Mouse (Mus musculus) hindlimb bud, embryonic 11.5 days (tissue): ENCODE results near the gene Colq.
"Not testable (repeated sequence)": the region's sequence is repeated elsewhere in the genome, so short reads cannot be mapped to it uniquely, and the experiment has no call there.

Experiments
- DNase-seq: peaks from one replicate; pipeline ENCODE4 v3.0.0-alpha.2; 2012; ENCODE audit warnings: low read depth, low spot score; ENCODE audit errors: extremely low spot score

Gene Colq

DNA sequence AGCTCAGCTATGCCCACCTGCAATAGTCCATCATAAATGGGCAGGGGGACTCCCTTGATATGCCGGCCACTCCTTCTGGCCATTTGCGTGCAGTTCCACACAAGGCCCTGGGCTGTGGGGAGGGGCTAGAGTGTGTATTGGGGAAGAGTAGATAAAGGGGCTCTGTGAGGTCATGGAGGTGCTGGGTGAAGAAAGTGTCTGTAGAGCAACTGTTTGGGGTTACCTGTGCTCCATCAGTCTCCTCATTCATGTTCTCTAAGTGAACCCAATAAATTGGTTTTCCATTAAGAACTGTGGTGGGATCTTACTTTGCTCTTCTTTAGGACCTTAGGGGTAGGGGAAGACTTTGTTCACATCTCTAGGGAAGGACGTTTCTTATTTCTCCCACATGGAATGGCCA lies at the start of gene Colq:
TSS of gene Colq (minus strand) at position 101 of the 400 bp plus-strand sequence.
- no peak for DNase-seq

DNA sequence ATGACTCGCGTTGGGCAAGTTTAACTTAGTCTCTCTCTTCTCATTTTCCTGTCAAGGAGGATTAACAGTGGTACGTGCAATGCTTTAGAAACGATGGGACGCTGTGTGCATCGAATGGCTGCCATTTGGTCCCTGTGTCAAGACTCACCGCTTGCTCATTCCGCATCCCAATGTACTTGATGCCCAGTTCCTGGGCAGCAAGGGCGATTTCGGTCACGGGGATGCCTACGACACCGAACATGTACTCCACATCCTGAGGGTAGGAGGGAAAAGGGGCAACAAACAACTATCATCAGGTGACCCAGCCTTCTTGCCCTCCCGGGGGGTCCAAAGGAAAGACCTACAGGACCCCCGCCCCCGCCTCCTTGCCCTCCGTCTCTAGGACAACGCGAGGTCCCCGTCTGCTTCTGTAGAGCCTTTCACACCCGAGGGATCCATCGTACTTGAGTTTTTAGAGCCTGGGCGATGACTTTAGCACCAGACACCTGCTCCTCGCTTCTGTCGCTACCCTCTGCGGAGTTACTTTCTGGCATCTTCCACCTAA lies 49.3 kb upstream of the Colq start, which contains the start of gene Gm49387:
TSS of gene Gm49387 (minus strand) at position 533 of the 544 bp plus-strand sequence.
- DNase-seq = no peak

DNA sequence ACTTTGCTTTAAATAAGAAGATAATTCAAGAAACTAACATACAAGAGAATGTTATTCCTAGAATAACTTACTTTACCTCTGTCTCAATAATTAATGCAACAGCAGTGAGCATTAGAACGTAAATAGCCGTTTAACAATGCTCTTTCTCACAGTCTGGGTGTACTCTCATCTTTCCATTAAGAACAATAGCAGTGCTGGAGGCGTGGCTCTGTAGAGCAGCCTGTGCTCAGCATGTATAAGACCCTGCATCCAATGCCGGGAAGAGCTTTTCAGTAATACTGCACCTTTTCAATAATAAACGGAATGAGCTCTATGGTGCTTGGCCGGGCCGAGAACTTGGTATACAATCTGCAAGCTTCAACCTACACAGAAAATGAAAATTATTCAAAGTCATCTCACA lies 39.5 kb upstream of the Colq start:
- no peak for DNase-seq

DNA sequence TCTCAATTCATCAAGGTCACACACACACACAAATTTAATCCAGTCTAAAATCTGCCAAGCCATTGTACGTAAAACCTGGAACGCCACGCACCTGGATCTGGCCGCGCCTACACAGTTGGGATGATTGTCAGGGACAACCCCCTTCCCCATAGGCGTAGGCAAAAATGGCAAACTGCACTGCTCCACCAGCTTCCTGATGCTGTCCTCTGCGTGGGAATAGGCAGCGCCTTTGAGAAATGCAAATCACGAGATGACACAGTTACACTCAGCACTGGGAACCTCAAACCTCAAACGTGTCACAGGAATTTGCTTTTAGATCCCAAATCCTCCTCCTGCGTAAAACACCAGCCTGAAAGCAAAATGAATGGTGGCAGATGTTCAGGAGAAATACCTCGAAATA lies 31.6 kb upstream of the Colq start:
- no peak for DNase-seq

DNA sequence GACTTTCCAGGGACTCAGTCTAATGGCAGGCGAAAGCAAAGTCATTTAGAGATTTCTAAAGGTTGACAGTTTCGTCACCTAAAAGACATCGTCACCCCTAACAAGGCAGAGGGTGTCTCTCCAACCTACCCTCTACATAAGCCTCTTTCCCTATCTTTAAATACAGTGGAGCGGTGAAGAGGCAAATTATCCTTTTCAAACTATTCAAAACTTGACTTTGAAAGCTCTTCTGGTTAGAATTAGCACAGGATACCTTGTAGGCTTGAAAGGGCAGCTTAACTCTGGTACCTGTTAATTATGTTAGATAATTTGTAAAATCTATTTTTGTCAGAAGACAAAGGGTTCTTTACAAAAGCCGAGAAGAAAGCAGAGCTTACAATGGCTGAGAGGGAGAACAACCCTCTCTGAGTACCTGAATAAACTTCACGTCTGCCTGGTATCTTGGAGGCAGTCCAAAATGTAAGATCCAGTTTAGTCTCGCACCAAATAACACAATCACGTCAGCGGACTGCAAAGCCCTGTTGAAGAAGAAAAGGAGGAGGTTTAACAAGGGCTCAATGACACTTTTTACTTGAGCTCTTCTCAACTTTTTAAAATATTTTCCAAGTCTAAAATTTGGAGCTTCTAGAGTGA lies 29.6 kb upstream of the Colq start:
- DNase-seq = no peak

DNA sequence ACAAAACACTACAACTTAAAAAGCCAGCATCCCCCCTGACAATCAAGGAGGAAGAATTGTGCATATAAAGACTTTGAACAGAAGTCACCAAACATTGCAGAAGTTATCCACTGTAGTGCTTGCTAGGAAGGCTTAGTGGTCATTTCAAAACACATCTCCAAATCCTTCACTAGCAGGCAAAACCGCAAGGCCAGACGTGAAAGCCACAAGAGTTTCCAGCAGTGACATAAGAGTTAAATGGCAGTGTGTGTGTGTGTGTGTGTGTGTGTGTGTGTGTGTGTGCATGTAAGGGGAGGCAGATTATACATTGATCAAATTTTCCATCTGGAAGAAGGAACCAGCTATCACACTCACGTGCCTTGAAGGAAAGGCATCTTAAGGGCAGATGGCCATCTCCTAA lies 26.9 kb upstream of the Colq start:
- DNase-seq = no peak

DNA sequence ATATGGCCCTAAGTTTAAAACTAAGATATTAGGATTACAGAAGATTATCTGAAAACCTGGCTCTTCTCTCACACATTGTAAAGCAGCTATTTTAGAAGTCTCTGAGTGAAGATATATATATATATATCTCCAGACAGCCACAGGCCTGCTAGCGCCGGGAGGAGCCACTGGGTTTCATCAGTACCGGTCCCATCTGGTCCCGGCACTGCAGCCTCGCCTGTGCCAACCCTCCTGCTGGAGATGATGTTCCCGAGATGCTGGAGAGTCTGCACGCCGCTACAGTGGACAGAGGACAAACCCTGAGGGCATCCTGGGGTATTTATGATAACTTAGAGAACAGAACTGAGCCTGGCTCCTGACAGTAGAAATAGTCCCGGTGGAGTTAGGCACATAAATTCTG lies 26.1 kb upstream of the Colq start:
- DNase-seq = no peak

DNA sequence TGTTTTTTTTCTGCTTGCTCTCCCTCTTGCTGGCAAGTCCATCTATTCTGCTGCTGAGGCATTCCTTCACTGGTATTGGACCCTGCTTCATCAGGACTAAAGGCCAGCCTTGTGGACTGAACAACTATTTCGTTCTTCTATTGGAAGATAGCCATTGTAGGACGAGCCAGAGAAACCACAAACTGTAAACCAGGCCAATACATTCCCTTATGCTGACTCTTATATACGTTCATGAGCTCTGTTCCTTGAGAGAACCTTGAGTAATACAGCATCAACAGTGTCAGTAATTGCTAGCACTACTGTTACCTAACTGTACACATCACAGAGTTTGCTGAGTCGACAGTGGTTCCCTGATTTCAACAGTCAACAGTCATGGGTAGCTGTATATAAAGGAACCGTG lies 22.5 kb upstream of the Colq start:
- DNase-seq = no peak

DNA sequence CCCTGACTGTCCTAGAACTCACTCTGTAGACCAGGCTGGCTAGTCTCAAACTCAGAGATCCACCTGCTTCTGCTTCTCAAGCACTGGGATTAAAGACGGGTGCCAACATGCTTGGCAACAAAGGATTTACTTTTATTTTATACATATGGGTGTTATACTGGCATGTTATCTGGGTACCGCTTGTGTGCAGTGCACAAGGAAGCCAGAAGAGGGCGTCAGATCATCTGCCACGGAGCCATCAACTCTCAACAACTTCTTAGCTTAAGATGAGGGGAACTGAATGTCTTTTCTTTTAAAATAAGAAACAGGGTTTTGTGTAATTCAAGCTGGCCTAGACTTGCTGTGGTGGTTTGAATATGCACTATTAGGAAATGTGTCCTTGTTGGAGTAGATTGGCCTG lies 20.8 kb upstream of the Colq start:
- DNase-seq = no peak

DNA sequence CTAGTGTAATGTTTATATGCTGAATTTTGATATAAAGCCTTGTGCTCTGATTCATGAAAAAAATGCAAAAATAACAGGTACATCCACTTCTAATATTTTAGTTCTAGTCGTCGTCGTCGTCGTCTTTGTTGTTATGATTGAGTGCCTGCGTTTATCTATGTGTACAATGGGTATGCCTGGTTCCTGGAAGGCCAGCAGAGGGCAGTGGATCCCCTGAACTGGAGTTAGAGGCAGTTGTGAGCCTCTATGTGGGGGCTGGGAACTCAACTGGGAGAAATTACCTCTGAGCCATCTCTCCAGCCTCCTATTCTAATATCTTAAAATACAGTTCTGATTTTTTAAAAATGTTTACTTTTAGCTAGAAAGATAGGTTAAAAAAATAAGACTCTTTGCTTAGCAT lies 14.4 kb upstream of the Colq start:
- no peak for DNase-seq

DNA sequence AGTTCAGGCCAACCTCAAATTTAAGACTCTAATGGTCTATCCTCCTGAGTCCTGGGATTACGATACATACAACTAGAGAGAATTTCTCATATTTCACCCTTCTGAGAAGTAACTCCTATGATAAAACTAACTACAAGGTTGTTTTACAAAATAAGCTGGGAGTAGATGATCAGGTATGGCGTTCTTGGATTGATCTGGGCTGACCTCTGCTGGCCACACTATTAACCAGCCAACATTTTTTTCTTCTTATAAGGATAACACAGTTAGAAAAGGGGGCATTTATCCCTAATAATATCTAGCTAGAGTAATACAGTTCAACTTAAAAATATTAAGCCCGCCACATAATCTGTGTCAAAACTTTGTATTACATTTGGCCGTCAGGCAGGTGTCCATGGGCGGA lies 13.8 kb upstream of the Colq start:
- DNase-seq = no peak

DNA sequence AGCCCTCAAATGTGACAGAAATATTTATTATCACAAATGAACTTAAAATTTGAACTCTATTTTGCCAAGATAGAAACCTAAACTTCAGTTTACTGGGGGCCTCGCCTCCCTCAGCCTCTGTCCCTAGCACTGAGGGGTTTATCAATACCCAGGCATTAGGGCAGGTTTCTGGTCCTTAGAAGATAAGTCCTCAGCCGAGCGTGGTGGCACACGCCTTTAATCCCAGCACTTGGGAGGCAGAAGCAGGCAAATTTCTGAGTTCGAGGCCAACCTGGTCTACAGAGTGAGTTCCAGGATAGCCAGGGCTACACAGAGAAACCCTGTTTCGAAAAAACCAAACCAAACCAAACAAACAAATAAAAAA lies 11.5 kb upstream of the Colq start:
- not testable (repeated sequence) for DNase-seq

DNA sequence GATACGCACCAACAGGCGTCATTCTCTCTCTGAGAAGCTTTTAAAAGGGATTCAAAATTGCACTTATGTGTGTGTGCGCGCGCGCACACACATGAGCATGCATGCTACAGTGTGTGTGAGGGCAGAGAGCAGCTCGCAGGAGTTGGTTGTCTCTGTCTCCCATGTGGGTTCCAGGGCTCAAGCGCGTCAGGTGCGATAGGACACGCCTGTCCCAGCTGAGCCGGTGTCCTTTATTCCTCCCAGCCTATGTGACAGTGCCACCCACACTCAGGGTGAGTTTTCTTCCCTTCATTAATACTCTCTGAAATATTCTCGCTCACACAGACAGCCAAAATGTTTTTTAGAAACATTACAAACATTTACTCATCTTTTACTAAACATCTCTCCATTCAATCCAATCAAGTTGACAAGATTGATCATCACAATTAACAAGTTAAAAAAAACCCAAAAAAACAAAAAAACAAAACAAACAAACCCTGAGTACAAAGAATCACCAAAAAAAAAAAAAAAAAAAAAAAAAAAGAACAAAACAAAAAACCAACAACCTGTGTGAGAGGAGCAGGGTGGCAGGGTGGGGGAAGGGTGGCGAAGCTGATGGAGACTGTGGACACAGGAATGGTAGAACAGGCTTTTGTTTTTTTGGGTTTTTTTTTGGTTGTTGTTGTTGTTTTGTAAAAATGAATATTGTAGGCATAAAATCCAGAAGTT lies 10.9 kb upstream of the Colq start:
- DNase-seq = no peak

DNA sequence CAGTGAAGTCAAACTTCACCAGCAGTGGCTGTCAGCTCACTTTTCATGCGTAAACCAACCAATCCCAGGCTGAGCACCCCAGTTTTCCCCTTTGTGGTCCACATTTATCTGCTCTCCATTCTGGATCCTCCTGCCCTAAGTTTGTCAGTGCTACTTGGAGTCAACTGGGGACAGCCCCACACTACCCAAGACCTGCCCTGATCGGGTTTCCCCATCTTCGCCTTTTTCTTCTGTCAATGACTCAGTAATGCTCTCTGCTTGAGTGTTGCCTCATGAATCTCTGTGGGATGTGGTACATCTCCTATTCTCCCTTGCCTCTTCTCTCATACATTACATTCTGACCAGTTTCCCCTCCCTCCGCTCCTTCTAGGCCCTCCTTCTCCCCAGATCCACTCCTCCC lies 6.3 kb upstream of the Colq start:
- no peak for DNase-seq

DNA sequence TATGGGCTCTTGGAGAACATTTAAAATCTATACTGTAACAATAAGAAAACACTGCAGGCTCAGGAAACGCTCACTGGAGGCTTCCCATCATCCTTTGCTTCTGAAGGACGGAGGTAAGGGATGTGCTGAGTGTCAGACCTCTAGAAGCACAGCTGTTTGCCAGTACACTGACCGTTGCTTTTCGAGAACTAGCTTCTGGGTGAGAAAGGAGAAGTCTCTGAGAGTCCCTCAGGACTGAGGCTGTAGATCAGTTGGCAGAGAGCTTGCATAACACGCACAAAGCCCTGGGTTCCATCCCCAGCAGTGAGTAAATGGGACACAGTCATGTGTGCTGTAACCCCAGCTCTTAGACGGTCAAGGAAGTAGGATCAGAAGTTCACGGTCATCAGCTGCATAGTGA lies 5.3 kb upstream of the Colq start:
- DNase-seq = no peak

DNA sequence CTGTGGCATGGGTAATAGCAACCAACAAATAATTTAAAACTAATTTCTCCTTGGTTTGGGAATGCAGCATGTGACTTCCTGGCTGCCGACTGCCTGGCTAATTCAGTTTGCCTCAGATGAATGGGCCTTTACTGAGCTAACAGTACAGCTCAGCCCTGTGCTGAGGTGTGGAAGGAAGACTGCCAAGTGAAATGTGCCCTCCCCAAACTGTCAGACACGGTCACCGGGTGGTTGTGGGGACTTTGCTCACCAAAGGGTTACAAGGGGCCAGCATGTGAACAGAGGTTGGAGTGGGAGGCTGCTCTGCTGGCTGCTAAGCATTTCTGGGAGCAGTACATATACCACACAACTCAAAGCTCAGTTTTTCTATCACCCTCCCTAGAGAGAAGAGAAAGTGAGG lies 3.5 kb upstream of the Colq start:
- no peak for DNase-seq

DNA sequence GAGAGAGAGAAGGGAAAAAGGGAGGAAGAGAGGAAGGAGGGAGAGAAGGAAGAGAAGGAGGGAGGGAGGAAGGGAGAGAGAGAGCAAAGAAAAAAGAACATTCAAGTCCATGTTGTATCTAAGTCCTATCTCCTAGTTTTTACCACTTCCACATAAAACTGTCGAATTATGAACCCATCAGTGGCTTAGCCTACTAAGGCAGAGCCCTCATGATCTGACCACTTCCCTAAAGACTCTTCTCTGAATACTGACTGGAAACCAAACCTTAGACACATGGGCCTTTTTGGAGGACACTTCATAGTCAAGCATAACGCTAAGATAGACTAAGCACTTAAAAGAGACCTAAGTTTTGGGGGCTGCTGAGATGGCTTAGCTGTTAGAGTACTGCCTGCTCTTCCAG lies 1.9 kb upstream of the Colq start:
- no peak for DNase-seq

DNA sequence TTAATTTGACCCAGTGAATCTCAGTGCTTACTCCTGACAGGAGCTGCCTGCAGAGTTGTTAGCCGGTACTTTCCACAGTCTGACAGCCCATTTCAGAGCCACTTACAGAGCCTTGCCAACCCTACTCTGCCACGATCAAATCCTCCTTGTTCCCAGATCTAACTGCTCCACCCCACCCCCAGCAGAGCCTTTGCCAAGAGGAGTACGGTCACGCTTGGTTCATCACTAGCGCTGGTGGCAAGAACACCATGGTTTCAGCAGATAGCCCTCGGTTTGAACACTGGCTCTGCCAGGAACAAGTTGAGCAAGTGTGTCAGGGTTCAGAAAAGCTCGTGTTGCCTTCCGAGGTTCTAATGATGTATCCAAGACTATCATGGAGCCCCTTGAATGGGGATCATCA lies 4.7 kb downstream of the Colq start:
- no peak for DNase-seq

DNA sequence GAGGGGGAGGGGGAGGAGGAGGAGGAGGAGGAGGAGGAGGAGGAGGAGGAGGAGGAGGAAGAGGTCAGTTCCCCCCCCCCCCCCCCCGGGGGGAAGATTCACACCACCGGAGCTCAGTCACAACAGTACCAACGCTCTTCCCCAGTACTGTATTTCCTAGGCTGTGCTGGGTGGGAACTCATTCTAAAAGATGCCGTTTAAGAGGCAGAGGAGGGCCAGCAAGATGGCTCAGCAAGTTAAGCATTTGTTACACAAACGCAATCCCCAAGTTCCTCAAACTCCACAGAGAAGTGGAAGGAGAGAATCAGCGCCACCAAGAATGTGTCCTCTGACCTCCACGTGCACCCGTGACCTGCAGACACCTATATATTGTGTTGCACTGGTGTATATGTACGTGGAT lies 8.1 kb downstream of the Colq start:
- no peak for DNase-seq

DNA sequence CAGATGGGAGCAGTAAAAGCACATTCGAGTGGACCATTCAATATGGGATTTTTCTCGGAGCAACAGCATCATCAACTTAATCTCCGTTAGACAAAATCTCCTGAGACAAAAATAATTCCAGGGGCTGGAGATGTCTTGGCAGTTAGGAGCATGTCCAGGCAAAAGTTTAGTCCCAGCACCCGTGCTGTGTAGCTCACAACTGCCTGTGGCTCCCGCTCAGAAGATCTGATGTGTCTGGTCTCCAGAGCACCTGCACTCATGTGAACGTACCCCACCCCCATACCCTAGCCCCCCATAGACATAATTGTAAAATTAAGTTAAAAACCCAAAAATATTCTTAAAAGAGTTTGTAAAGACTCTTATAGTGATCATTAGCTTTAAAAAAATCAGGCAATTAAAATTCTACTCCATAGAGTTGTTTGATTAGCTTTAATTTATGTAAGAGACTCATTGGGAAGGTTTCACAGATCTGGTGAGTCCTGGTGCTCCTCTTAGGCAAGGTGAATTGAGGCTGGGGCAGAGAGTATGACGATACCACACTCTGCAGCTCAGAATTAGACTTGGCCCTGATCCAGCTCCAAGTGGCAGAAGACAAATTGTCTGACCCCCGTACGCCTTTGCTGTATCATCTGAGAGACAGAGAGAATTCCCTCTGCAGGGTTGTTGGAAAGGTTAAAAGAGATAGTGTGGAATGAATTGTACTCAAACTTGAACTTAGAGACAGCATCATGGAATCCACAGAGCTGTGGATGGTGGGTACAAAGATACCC lies 13.0 kb downstream of the Colq start:
- no peak for DNase-seq

DNA sequence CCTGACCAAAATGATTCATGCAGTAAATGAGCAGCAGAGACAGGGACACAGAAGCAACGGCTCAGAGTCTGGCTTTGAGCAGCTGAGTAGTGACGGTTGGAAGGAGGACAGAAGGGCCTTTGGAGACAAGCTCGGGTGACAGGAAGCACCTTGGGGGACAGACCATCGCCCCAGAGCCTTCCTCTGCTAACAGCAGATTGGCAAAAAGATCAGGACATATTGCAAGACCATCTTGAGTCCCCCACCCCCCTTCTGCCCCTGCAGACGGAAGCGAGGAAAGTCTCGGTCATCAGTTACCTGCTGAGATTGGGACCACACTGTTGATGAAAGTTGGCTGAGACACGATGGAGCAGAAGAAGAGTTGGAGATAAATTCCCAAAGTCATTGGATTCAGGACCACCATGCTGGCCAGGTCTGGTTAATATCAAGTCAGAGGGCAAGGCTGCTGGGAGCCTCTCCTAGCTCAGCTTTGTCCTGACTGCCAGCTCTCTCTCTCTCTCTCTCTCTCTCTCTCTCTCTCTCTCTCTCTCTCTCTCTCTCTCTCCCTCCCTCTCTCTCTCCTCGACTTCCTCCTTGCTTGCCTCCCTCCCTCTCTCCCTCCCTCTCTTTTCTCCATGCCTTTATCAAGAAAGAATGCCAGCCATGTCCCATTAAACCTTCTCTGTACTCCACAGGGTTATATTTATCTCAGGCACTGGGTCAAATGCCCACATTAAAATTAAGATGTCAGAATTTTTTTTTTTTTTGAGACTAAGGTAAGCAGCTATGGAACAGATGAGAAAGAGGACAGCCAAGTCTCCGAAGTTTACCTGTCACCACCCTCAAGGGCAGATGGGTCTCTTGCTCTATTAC lies 14.1 kb downstream of the Colq start:
- DNase-seq = no peak
